Mouse (Mus musculus): Measurements from ENCODE around the gene Trim16. TPM values are rescaled to one million over a fixed set of nuclear protein-coding genes. Genes with fewer than 3 reads are reported as not detected.
A peak's percentile ranks its signal among the peaks of the same experiment; 100 is the strongest.

The Trim16 gene
- polyA plus RNA-seq, 1 experiment = 5.7 TPM

GRCm38 (mm10) chr11:62844562-62844961 is 24.5 kb downstream of the Trim16 start:
- no peak for DNase-seq (ENCODE audit: low read depth)
- no peak for TF ChIP-seq CTCF (IDR thresholded peaks at IDR 0.05; ENCODE audit: borderline replicate concordance, extremely low read depth, insufficient read depth, insufficient read length)
- no peak for TF ChIP-seq POLR2A (IDR thresholded peaks at IDR 0.05; ENCODE audit: borderline replicate concordance, extremely low read depth, insufficient read depth, insufficient read length, poor library complexity, severe bottlenecking)

- TF ChIP-seq CTCF (IDR thresholded peaks at IDR 0.05; ENCODE audit: borderline replicate concordance, extremely low read depth, insufficient read depth, insufficient read length) = no peak
- no peak for TF ChIP-seq POLR2A (IDR thresholded peaks at IDR 0.05; ENCODE audit: borderline replicate concordance, extremely low read depth, insufficient read depth, insufficient read length, poor library complexity, severe bottlenecking)
- DNase-seq (ENCODE audit: low read depth) = no peak
These were observed 25.7 kb downstream of the Trim16 start for GRCm38 (mm10) chr11:62845730-62846129.

GRCm38 (mm10) chr11:62846961-62847654 is 27.1 kb downstream of the Trim16 start, which contains the start of gene Fbxw10:
Gene Fbxw10, plus strand, starts transcription at chr11:62847069.
- TF ChIP-seq CTCF (IDR thresholded peaks at IDR 0.05; ENCODE audit: borderline replicate concordance, extremely low read depth, insufficient read depth, insufficient read length) (no peak), POLR2A (IDR thresholded peaks at IDR 0.05; ENCODE audit: borderline replicate concordance, extremely low read depth, insufficient read depth, insufficient read length, poor library complexity, severe bottlenecking) (no peak)
- peak; percentile 73 for DNase-seq (ENCODE audit: low read depth)

- TF ChIP-seq POLR2A (IDR thresholded peaks at IDR 0.05; ENCODE audit: borderline replicate concordance, extremely low read depth, insufficient read depth, insufficient read length, poor library complexity, severe bottlenecking) = no peak
- TF ChIP-seq CTCF (IDR thresholded peaks at IDR 0.05; ENCODE audit: borderline replicate concordance, extremely low read depth, insufficient read depth, insufficient read length) = no peak
- no peak for DNase-seq (ENCODE audit: low read depth)
These were observed 27.7 kb downstream of the Trim16 start for GRCm38 (mm10) chr11:62847655-62848191.

- no peak for DNase-seq (ENCODE audit: low read depth)
- TF ChIP-seq CTCF (IDR thresholded peaks at IDR 0.05; ENCODE audit: borderline replicate concordance, extremely low read depth, insufficient read depth, insufficient read length) = no peak
- TF ChIP-seq POLR2A (IDR thresholded peaks at IDR 0.05; ENCODE audit: borderline replicate concordance, extremely low read depth, insufficient read depth, insufficient read length, poor library complexity, severe bottlenecking) = no peak
These were observed 28.3 kb downstream of the Trim16 start for GRCm38 (mm10) chr11:62848301-62848700.

GRCm38 (mm10) chr11:62851199-62851598 is 31.2 kb downstream of the Trim16 start:
- peak; percentile 13 for DNase-seq (ENCODE audit: low read depth)
- TF ChIP-seq CTCF (IDR thresholded peaks at IDR 0.05; ENCODE audit: borderline replicate concordance, extremely low read depth, insufficient read depth, insufficient read length) (peak; percentile 36; the same call in 1 of the 2 replicates), POLR2A (IDR thresholded peaks at IDR 0.05; ENCODE audit: borderline replicate concordance, extremely low read depth, insufficient read depth, insufficient read length, poor library complexity, severe bottlenecking) (no peak)

GRCm38 (mm10) chr11:62853334-62853733 is 33.3 kb downstream of the Trim16 start:
- DNase-seq (ENCODE audit: low read depth) = no peak
- TF ChIP-seq CTCF (IDR thresholded peaks at IDR 0.05; ENCODE audit: borderline replicate concordance, extremely low read depth, insufficient read depth, insufficient read length) = no peak
- no peak for TF ChIP-seq POLR2A (IDR thresholded peaks at IDR 0.05; ENCODE audit: borderline replicate concordance, extremely low read depth, insufficient read depth, insufficient read length, poor library complexity, severe bottlenecking)

GRCm38 (mm10) chr11:62865562-62865961 is 45.5 kb downstream of the Trim16 start:
- no peak for TF ChIP-seq POLR2A (IDR thresholded peaks at IDR 0.05; ENCODE audit: borderline replicate concordance, extremely low read depth, insufficient read depth, insufficient read length, poor library complexity, severe bottlenecking)
- no peak for TF ChIP-seq CTCF (IDR thresholded peaks at IDR 0.05; ENCODE audit: borderline replicate concordance, extremely low read depth, insufficient read depth, insufficient read length)
- no peak for DNase-seq (ENCODE audit: low read depth)

- TF ChIP-seq POLR2A (IDR thresholded peaks at IDR 0.05; ENCODE audit: borderline replicate concordance, extremely low read depth, insufficient read depth, insufficient read length, poor library complexity, severe bottlenecking) (no peak), CTCF (IDR thresholded peaks at IDR 0.05; ENCODE audit: borderline replicate concordance, extremely low read depth, insufficient read depth, insufficient read length) (no peak)
- no peak for DNase-seq (ENCODE audit: low read depth)
These were observed 46.7 kb downstream of the Trim16 start for GRCm38 (mm10) chr11:62866685-62867084.

GRCm38 (mm10) chr11:62869201-62869600 is 49.2 kb downstream of the Trim16 start:
- TF ChIP-seq CTCF (IDR thresholded peaks at IDR 0.05; ENCODE audit: borderline replicate concordance, extremely low read depth, insufficient read depth, insufficient read length) (no peak), POLR2A (IDR thresholded peaks at IDR 0.05; ENCODE audit: borderline replicate concordance, extremely low read depth, insufficient read depth, insufficient read length, poor library complexity, severe bottlenecking) (no peak)
- DNase-seq (ENCODE audit: low read depth) = no peak

GRCm38 (mm10) chr11:62869715-62870371 is 49.8 kb downstream of the Trim16 start:
- no peak for TF ChIP-seq CTCF (IDR thresholded peaks at IDR 0.05; ENCODE audit: borderline replicate concordance, extremely low read depth, insufficient read depth, insufficient read length)
- no peak for DNase-seq (ENCODE audit: low read depth)

Data from brain, embryonic 14.5 days (tissue).